In the genomic region with DNA sequence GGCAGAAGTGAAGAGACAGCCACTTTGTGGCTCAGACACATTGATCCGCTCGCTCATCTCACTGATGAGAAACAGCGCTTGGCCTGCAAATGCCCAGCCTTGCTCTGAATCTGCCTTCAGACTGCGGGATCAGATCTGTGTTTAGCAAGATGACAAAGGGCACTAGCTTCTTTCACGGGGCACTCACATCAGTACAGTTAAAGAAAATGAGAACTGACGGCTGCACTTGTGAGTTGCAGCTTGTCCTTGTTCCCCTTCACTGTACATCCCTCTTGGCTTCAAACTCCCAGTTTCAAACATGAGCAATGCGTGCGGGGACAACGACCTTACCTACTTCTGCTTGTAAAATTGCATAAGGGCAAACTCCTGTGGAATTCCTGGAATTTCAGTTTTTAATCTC, we compare ENCODE assay signal across 27 mouse cellular contexts.
"Had no signal": no experiment of that assay in that cellular context is flagged by ENCODE, and none has a peak within 500 bp of the region (broad histone marks: within the 10 kb centered on the region; RNA-seq: fewer than 3 reads in every experiment).

No protein-coding gene starts in this region.

- H3K4me1 ChIP-seq: heart, embryonic 13.5 days; heart, embryonic 15.5 days; hindbrain, embryonic 13.5 days; hindbrain, embryonic 15.5 days; kidney, embryonic 15.5 days; limb, embryonic 10.5 days; limb, embryonic 12.5 days; liver, embryonic 13.5 days had no signal

- ATAC-seq: hindbrain, postnatal 0 days; intestine, embryonic 16.5 days had no signal

- H3K9ac ChIP-seq: heart, embryonic 13.5 days; heart, embryonic 15.5 days; hindbrain, embryonic 13.5 days; hindbrain, embryonic 15.5 days; kidney, embryonic 15.5 days; limb, embryonic 12.5 days; liver, embryonic 13.5 days had no signal

- H3K27ac ChIP-seq: heart, adult 2 months; heart, embryonic 13.5 days; heart, embryonic 15.5 days; hindbrain, embryonic 13.5 days; hindbrain, embryonic 15.5 days; hindbrain, postnatal 0 days; kidney, embryonic 15.5 days; kidney, postnatal 0 days; layer of hippocampus, adult 2 months; limb, embryonic 10.5 days; limb, embryonic 12.5 days; liver, embryonic 13.5 days had no signal

- H3K36me3 ChIP-seq: heart, embryonic 13.5 days; heart, embryonic 15.5 days; hindbrain, embryonic 13.5 days; hindbrain, embryonic 15.5 days; kidney, embryonic 15.5 days; limb, embryonic 10.5 days; limb, embryonic 12.5 days; liver, embryonic 13.5 days had no signal

- H3K4me3 ChIP-seq: heart, adult 2 months; heart, embryonic 13.5 days; heart, embryonic 15.5 days; hindbrain, embryonic 13.5 days; hindbrain, embryonic 15.5 days; kidney, embryonic 15.5 days; layer of hippocampus, adult 2 months; limb, embryonic 10.5 days; limb, embryonic 12.5 days; liver, embryonic 13.5 days had no signal

- H3K4me2 ChIP-seq: heart, embryonic 11.5 days; heart, embryonic 13.5 days; heart, embryonic 15.5 days; hindbrain, embryonic 13.5 days; hindbrain, embryonic 15.5 days; kidney, embryonic 15.5 days; limb, embryonic 12.5 days; liver, embryonic 11.5 days; liver, embryonic 13.5 days had no signal

- H3K9me3 ChIP-seq: heart, embryonic 13.5 days; heart, embryonic 15.5 days; hindbrain, embryonic 13.5 days; hindbrain, embryonic 15.5 days; kidney, embryonic 15.5 days; limb, embryonic 10.5 days; limb, embryonic 12.5 days; liver, embryonic 13.5 days had no signal

- DNase-seq: gastrocnemius, postnatal 14 days; gastrocnemius, postnatal 36 days; heart, adult 11 months; heart, adult 2 months; heart, postnatal 14 days; heart, postnatal 36 days; kidney, adult 11 months; kidney, adult 2 months; kidney, adult 9 months; kidney, postnatal 14 days; kidney, postnatal 36 days; layer of hippocampus, postnatal 36 days; liver; liver, embryonic 13.5 days had no signal

- H3K27me3 ChIP-seq: heart, embryonic 13.5 days; heart, embryonic 15.5 days; hindbrain, embryonic 13.5 days; hindbrain, embryonic 15.5 days; kidney, embryonic 15.5 days; limb, embryonic 12.5 days; liver, embryonic 13.5 days had no signal
